Mouse (Mus musculus) spleen, adult 2 months (tissue): ENCODE measurements at regions not wholly inside any gene's neighbourhood (a gene's known extent, or its start where the extent isn't known, plus 50 kb on each side); places are given as distances from the start of the nearest gene placed in this dataset.

Experiments used
- CTCF ChIP-seq: fragments of 200-500 bp; IDR thresholded peaks from 2 replicates; pipeline ENCODE4 v1.5.1; 2011; ENCODE audit warnings: mild to moderate bottlenecking, inconsistent platforms; ENCODE audit not compliant: insufficient read depth, insufficient read length, insufficient replicate concordance; ENCODE audit errors: extremely low read depth
- POLR2A ChIP-seq: fragments of 200-500 bp; IDR thresholded peaks from 2 replicates; pipeline ENCODE4 v1.6.1; 2011; ENCODE audit warnings: low read depth, low read length, inconsistent platforms

DNA sequence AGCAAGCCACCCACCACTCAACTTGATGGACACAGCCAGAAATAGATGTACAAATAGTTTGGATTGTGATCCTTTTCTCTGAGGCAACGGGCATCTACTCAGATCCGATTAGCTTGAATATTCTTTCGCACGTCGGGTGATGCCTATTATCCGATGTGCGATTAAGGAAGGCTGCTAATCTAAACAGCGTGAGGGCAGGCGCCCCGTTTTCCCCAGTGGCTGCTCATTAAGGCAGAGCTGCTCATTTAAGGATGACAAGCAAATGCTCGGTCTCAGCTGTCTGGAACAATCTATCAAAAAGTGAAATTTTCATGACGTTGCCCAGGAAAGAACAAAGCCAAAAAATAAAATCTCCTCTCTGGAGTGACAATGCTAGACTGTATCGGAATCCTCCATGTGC lies 348.1 kb upstream of the Tbx3 start:
- TF ChIP-seq CTCF (no peak), POLR2A (no peak)
